26 mouse cellular contexts compared by ENCODE assay signal in the genomic region with DNA sequence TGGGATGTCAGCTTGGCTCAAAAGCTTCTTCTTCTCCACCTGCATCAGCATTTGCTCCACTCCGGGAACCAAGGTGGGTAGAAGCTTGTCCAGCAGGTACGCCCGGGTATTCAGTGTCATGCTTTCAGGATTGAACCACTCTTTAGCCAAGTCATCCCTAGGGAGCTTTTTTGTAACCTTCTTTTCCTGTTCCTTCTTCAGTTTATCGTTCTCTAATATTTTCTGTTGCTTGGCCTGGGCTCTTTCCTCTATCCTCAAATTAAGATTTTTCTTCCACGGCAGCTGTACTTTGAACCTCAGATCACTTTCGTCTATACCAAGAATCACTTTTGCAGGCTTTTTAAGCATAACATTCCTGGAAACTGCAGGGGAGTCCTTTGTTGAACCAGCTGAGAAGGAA. TPM values are rescaled to one million over a fixed set of nuclear protein-coding genes. Genes with fewer than 3 reads are reported as not detected.
DNase-seq lines count a peak whose midpoint lies in the region; ATAC-seq and TF ChIP-seq lines count a peak whose summit lies in the region.
"Had no signal": no experiment of that assay in that cellular context is flagged by ENCODE, and none has a peak within 500 bp of the region (broad histone marks: within the 10 kb centered on the region; RNA-seq: fewer than 3 reads in every experiment).

Efcab5 (minus strand) TSS at position 101 of the 400 bp plus-strand sequence.

- no peaks in the 10 kb centered on the region for H3K9me3 ChIP-seq in lung, embryonic 14.5 days (ENCODE audit: low read depth, low read length)
- H3K9me3 ChIP-seq in lung, postnatal 0 days (ENCODE audit: low read length), result no peaks in the 10 kb centered on the region
- H3K9me3 ChIP-seq in stomach, postnatal 0 days (ENCODE audit: control insufficient read depth, low read length), result no peaks in the 10 kb centered on the region
- H3K9me3 ChIP-seq: embryonic facial prominence, embryonic 12.5 days; embryonic facial prominence, embryonic 15.5 days; forebrain, embryonic 12.5 days; forebrain, embryonic 15.5 days; hindbrain, embryonic 10.5 days had no signal

- no peaks in the 10 kb centered on the region for H3K36me3 ChIP-seq in lung, embryonic 14.5 days (ENCODE audit: insufficient read depth)
- H3K36me3 ChIP-seq in lung, postnatal 0 days (ENCODE audit: insufficient read depth, low read length), result no peaks in the 10 kb centered on the region
- no peaks in the 10 kb centered on the region for H3K36me3 ChIP-seq in stomach, postnatal 0 days (ENCODE audit: control insufficient read depth, insufficient read depth, low read length)
- H3K36me3 ChIP-seq: embryonic facial prominence, embryonic 12.5 days; embryonic facial prominence, embryonic 15.5 days; forebrain, embryonic 12.5 days; forebrain, embryonic 15.5 days; hindbrain, embryonic 10.5 days had no signal

- DNase-seq in lung, embryonic 14.5 days, result no peak
- no peak for DNase-seq in lung, postnatal 14 days
- peak; percentile 11 for DNase-seq in lung, postnatal 0 days (ENCODE audit: low spot score)
- DNase-seq in lung, postnatal 36 days, result no peak
- no peak for DNase-seq in stomach, postnatal 0 days (ENCODE audit: low spot score)
- no peak for DNase-seq in layer of hippocampus, postnatal 10 days (ENCODE audit: low spot score in 2 of 2)
- DNase-seq: adrenal gland, adult 2 months; adrenal gland, postnatal 14 days; cerebellum, adult 11 months; cerebellum, adult 2 months; cerebellum, adult 9-11 months; cerebellum, postnatal 25 days; gastrocnemius, postnatal 14 days; heart, adult 11 months; heart, postnatal 36 days had no signal

- peak within 1 kb of the TSS; percentile 36 for H3K4me2 ChIP-seq in lung, embryonic 14.5 days
- peak within 1 kb of the TSS; percentile 34 for H3K4me2 ChIP-seq in lung, postnatal 0 days (replicated peaks; ENCODE audit: low read depth, low read length)
- H3K4me2 ChIP-seq in stomach, postnatal 0 days (replicated peaks; ENCODE audit: low read depth), result peak within 1 kb of the TSS; percentile 20
- H3K4me2 ChIP-seq: embryonic facial prominence, embryonic 12.5 days; embryonic facial prominence, embryonic 15.5 days; forebrain, embryonic 12.5 days; forebrain, embryonic 15.5 days; heart, embryonic 11.5 days; hindbrain, embryonic 14.5 days had no signal

- TF ChIP-seq CTCF in lung, embryonic 14.5 days (IDR thresholded peaks at IDR 0.05; ENCODE audit: low read depth), result no peak
- TF ChIP-seq CTCF in lung, postnatal 0 days (IDR thresholded peaks at IDR 0.05), result no peak
- no peak for TF ChIP-seq CTCF in olfactory bulb, adult 2 months (IDR thresholded peaks at IDR 0.05; ENCODE audit: insufficient read depth, low read depth, low read length)
- TF ChIP-seq CTCF in stomach, postnatal 0 days (IDR thresholded peaks at IDR 0.05; ENCODE audit: low read depth), result no peak

- no peak for TF ChIP-seq POLR2A in olfactory bulb, adult 2 months (IDR thresholded peaks at IDR 0.05; ENCODE audit: insufficient read depth, low read depth, low read length)

- 0 out of 2 replicates have a peak within 1 kb of the TSS, but pooled peaks have one; percentile 32 for H3K27ac ChIP-seq in lung, embryonic 14.5 days (ENCODE audit: low read depth)
- no peak within 1 kb of the TSS for H3K27ac ChIP-seq in lung, postnatal 0 days (ENCODE audit: low read length)
- H3K27ac ChIP-seq in olfactory bulb, adult 2 months (ENCODE audit: insufficient read depth, low read depth, low read length), result no peak within 1 kb of the TSS
- H3K27ac ChIP-seq in stomach, postnatal 0 days (replicated peaks), result no peak within 1 kb of the TSS
- H3K27ac ChIP-seq: embryonic facial prominence, embryonic 12.5 days; embryonic facial prominence, embryonic 15.5 days; forebrain, embryonic 12.5 days; forebrain, embryonic 15.5 days; hindbrain, embryonic 10.5 days; hindbrain, embryonic 14.5 days; hindbrain, postnatal 0 days had no signal

- H3K9ac ChIP-seq in lung, embryonic 14.5 days, result no peak within 1 kb of the TSS
- no peak within 1 kb of the TSS for H3K9ac ChIP-seq in lung, postnatal 0 days (replicated peaks; ENCODE audit: low read depth)
- no peak within 1 kb of the TSS for H3K9ac ChIP-seq in stomach, postnatal 0 days (ENCODE audit: low read length)
- H3K9ac ChIP-seq: embryonic facial prominence, embryonic 12.5 days; embryonic facial prominence, embryonic 15.5 days; forebrain, embryonic 12.5 days; forebrain, embryonic 15.5 days; hindbrain, embryonic 14.5 days had no signal

- H3K4me1 ChIP-seq in lung, embryonic 14.5 days (ENCODE audit: insufficient read depth), result no peaks in the 10 kb centered on the region
- H3K4me1 ChIP-seq in lung, postnatal 0 days (ENCODE audit: insufficient read depth, low read depth, low read length), result no peaks in the 10 kb centered on the region
- H3K4me1 ChIP-seq in olfactory bulb, adult 2 months (ENCODE audit: control insufficient read depth, insufficient read depth, low read length), result no peaks in the 10 kb centered on the region
- no peaks in the 10 kb centered on the region for H3K4me1 ChIP-seq in stomach, postnatal 0 days (replicated peaks; ENCODE audit: control insufficient read depth, insufficient read depth)
- H3K4me1 ChIP-seq: embryonic facial prominence, embryonic 12.5 days; embryonic facial prominence, embryonic 15.5 days had no signal

- 44% methylated on average over 6 of the region's 6 CpGs for WGBS in lung, embryonic 14.5 days
- WGBS in lung, postnatal 0 days, result 50% methylated on average over 6 of the region's 6 CpGs
- WGBS in olfactory bulb, adult 2 months, result 85% methylated on average over 6 of the region's 6 CpGs
- 48% methylated on average over 6 of the region's 6 CpGs for WGBS in stomach, postnatal 0 days

- TF ChIP-seq EP300 in lung, postnatal 0 days (IDR thresholded peaks at IDR 0.05), result no peak
- no peak for TF ChIP-seq EP300 in stomach, postnatal 0 days (optimal IDR thresholded peaks at IDR 0.05)

- ATAC-seq in lung, embryonic 14.5 days (ENCODE audit: insufficient read depth), result no peak
- ATAC-seq in lung, postnatal 0 days, result no peak
- ATAC-seq in stomach, postnatal 0 days (ENCODE audit: low FRiP score, low TSS enrichment), result no peak
- ATAC-seq: CD4-positive, CD25-positive, alpha-beta regulatory T cell, adult 4 months; forebrain, embryonic 15.5 days; hindbrain, postnatal 0 days had no signal

- H3K4me3 ChIP-seq in lung, embryonic 14.5 days (ENCODE audit: low read depth, low read length), result no peak within 1 kb of the TSS
- H3K4me3 ChIP-seq in lung, postnatal 0 days (ENCODE audit: low read depth, low read length), result peak within 1 kb of the TSS; percentile 12; the same call in 1 of the 2 replicates
- H3K4me3 ChIP-seq in olfactory bulb, adult 2 months (ENCODE audit: insufficient read depth, low read depth, low read length), result no peak within 1 kb of the TSS
- H3K4me3 ChIP-seq in stomach, postnatal 0 days (ENCODE audit: low read depth, low read length), result no peak within 1 kb of the TSS
- H3K4me3 ChIP-seq: embryonic facial prominence, embryonic 12.5 days; embryonic facial prominence, embryonic 15.5 days; erythroblast, embryonic 14.5 days; forebrain, embryonic 12.5 days; forebrain, embryonic 15.5 days; hindbrain, embryonic 10.5 days had no signal

- no peaks in the 10 kb centered on the region for H3K27me3 ChIP-seq in lung, embryonic 14.5 days (ENCODE audit: insufficient read depth, low read length)
- no peaks in the 10 kb centered on the region for H3K27me3 ChIP-seq in lung, postnatal 0 days (replicated peaks; ENCODE audit: insufficient read depth, low read length)
- no peaks in the 10 kb centered on the region for H3K27me3 ChIP-seq in stomach, postnatal 0 days (ENCODE audit: control insufficient read depth, insufficient read depth, low read length)
- H3K27me3 ChIP-seq: embryonic facial prominence, embryonic 12.5 days; embryonic facial prominence, embryonic 15.5 days; forebrain, embryonic 12.5 days; forebrain, embryonic 15.5 days had no signal

RNA-seq across cellular contexts. Expression of gene Efcab5, which starts in this region (rescaled TPM):
- polyA plus RNA-seq in lung, embryonic 14.5 days (2014; fragmentation: Nextera tagmentation; extraction: Ambion mirVana), result 0.15 and 0.29 TPM in 2 replicates
- polyA plus RNA-seq in lung, postnatal 0 days (2015; fragmentation: Nextera tagmentation; extraction: Ambion mirVana), result 0.26 and 0.31 TPM in 2 replicates
- polyA plus RNA-seq in olfactory bulb, adult 2 months (2012; ENCODE audit: insufficient read depth, insufficient read length, low replicate concordance, missing spikeins), result not detected in 2 replicates
- 0.12 and 0.15 TPM in 2 replicates for polyA plus RNA-seq in stomach, postnatal 0 days (2015; fragmentation: Nextera tagmentation; extraction: Ambion mirVana)
- 1 to 10 TPM; 2.3 to 2.4 TPM for total RNA-seq in layer of hippocampus, postnatal 10 days (2021)
- polyA plus RNA-seq: erythroblast, embryonic 14.5 days had no signal

Comparison
In these comparisons a context has a peak if more than half of its experiments do, and no peak if none do; other contexts are left out.
1. Peak in DNase-seq, H3K4me3 ChIP-seq and H3K4me2 ChIP-seq in lung, postnatal 0 days; RNA of the gene not detected or under 1 TPM.